Mouse (Mus musculus): Measurements from ENCODE around the gene Hk1.
A peak's percentile ranks its signal among the peaks of the same experiment; 100 is the strongest.

Hk1 gene

GRCm38 (mm10) chr10:62379808-62380207 lies at the start of gene Hk1:
Gene Hk1 (minus strand): TSS chr10:62379908.
- Histone ChIP-seq H3K27me3 (ENCODE audit: insufficient read depth, low read length) (peaks cover 23% of the 10 kb centered on the region), H3K9me3 (ENCODE audit: low read length) (no peaks in the 10 kb centered on the region), H3K4me1 (replicated peaks; ENCODE audit: low read depth, low read length) (peaks cover 4% of the 10 kb centered on the region; the same call in 1 of the 2 replicates), H3K4me3 (replicated peaks; ENCODE audit: low read length) (no peak within 1 kb of the TSS), H3K36me3 (ENCODE audit: insufficient read depth, low read length) (no peaks in the 10 kb centered on the region)
- TF ChIP-seq NANOG (IDR thresholded peaks at IDR 0.05; ENCODE audit: borderline replicate concordance, low read length) (no peak), POU5F1 (IDR thresholded peaks at IDR 0.05; ENCODE audit: borderline replicate concordance, low read length) (no peak), CTCF (conservative IDR thresholded peaks at IDR 0.05; ENCODE audit: low read length) (no peak)

- no peaks in the 10 kb centered on the region for H3K9me3 ChIP-seq (ENCODE audit: low read length)
- H3K36me3 ChIP-seq (ENCODE audit: insufficient read depth, low read length) = peaks cover 26% of the 10 kb centered on the region
- TF ChIP-seq NANOG (IDR thresholded peaks at IDR 0.05; ENCODE audit: borderline replicate concordance, low read length) = no peak
- no peak for TF ChIP-seq CTCF (conservative IDR thresholded peaks at IDR 0.05; ENCODE audit: low read length)
- TF ChIP-seq POU5F1 (IDR thresholded peaks at IDR 0.05; ENCODE audit: borderline replicate concordance, low read length) = no peak
- no peak overlapping the region for H3K4me3 ChIP-seq (replicated peaks; ENCODE audit: low read length)
- H3K27me3 ChIP-seq (ENCODE audit: insufficient read depth, low read length) = peaks cover 10% of the 10 kb centered on the region; the same call in 1 of the 2 replicates
- peaks cover 32% of the 10 kb centered on the region for H3K4me1 ChIP-seq (replicated peaks; ENCODE audit: low read depth, low read length)
Observed at GRCm38 (mm10) chr10:62425081-62425871, 45.6 kb upstream of the Hk1 start.

GRCm38 (mm10) chr10:62422255-62422654 lies 42.5 kb upstream of the Hk1 start, which contains the start of gene Hkdc1:
Gene Hkdc1 (minus strand): TSS chr10:62422491.
- peaks cover 16% of the 10 kb centered on the region; the same call in 1 of the 2 replicates for H3K27me3 ChIP-seq (ENCODE audit: insufficient read depth, low read length)

GRCm38 (mm10) chr10:62421127-62421526 lies 41.4 kb upstream of the Hk1 start:
- Histone ChIP-seq H3K36me3 (ENCODE audit: insufficient read depth, low read length) (no peaks in the 10 kb centered on the region), H3K27me3 (ENCODE audit: insufficient read depth, low read length) (peaks cover 16% of the 10 kb centered on the region; the same call in 1 of the 2 replicates), H3K4me1 (replicated peaks; ENCODE audit: low read depth, low read length) (peaks cover 7% of the 10 kb centered on the region), H3K9me3 (ENCODE audit: low read length) (no peaks in the 10 kb centered on the region), H3K4me3 (replicated peaks; ENCODE audit: low read length) (no peak overlapping the region)
- TF ChIP-seq POU5F1 (IDR thresholded peaks at IDR 0.05; ENCODE audit: borderline replicate concordance, low read length) = no peak
- TF ChIP-seq NANOG (IDR thresholded peaks at IDR 0.05; ENCODE audit: borderline replicate concordance, low read length) = no peak
- no peak for TF ChIP-seq CTCF (conservative IDR thresholded peaks at IDR 0.05; ENCODE audit: low read length)

More at GRCm38 (mm10) chr10:62422255-62422654, 42.5 kb upstream of the Hk1 start, which contains the start of gene Hkdc1:
- peaks cover 7% of the 10 kb centered on the region for H3K4me1 ChIP-seq (replicated peaks; ENCODE audit: low read depth, low read length)
- no peaks in the 10 kb centered on the region for H3K36me3 ChIP-seq (ENCODE audit: insufficient read depth, low read length)
- peak within 1 kb of the TSS; percentile 13; the same call in 1 of the 2 replicates for H3K4me3 ChIP-seq (replicated peaks; ENCODE audit: low read length)
- no peaks in the 10 kb centered on the region for H3K9me3 ChIP-seq (ENCODE audit: low read length)
- no peak for TF ChIP-seq POU5F1 (IDR thresholded peaks at IDR 0.05; ENCODE audit: borderline replicate concordance, low read length)
- TF ChIP-seq NANOG (IDR thresholded peaks at IDR 0.05; ENCODE audit: borderline replicate concordance, low read length) = no peak
- TF ChIP-seq CTCF (conservative IDR thresholded peaks at IDR 0.05; ENCODE audit: low read length) = no peak

- Histone ChIP-seq H3K9me3 (ENCODE audit: low read length) (no peaks in the 10 kb centered on the region), H3K4me1 (replicated peaks; ENCODE audit: low read depth, low read length) (peaks cover 7% of the 10 kb centered on the region), H3K27me3 (ENCODE audit: insufficient read depth, low read length) (peaks cover 16% of the 10 kb centered on the region; the same call in 1 of the 2 replicates), H3K4me3 (replicated peaks; ENCODE audit: low read length) (no peak overlapping the region), H3K36me3 (ENCODE audit: insufficient read depth, low read length) (no peaks in the 10 kb centered on the region)
- TF ChIP-seq POU5F1 (IDR thresholded peaks at IDR 0.05; ENCODE audit: borderline replicate concordance, low read length) = no peak
- TF ChIP-seq CTCF (conservative IDR thresholded peaks at IDR 0.05; ENCODE audit: low read length) = no peak
- TF ChIP-seq NANOG (IDR thresholded peaks at IDR 0.05; ENCODE audit: borderline replicate concordance, low read length) = no peak
Observed at GRCm38 (mm10) chr10:62420399-62420798, 40.7 kb upstream of the Hk1 start.

- Histone ChIP-seq H3K9me3 (ENCODE audit: low read length) (no peaks in the 10 kb centered on the region), H3K4me1 (replicated peaks; ENCODE audit: low read depth, low read length) (peaks cover 7% of the 10 kb centered on the region), H3K36me3 (ENCODE audit: insufficient read depth, low read length) (no peaks in the 10 kb centered on the region), H3K27me3 (ENCODE audit: insufficient read depth, low read length) (peaks cover 16% of the 10 kb centered on the region; the same call in 1 of the 2 replicates), H3K4me3 (replicated peaks; ENCODE audit: low read length) (no peak overlapping the region)
- TF ChIP-seq NANOG (IDR thresholded peaks at IDR 0.05; ENCODE audit: borderline replicate concordance, low read length) = no peak
- no peak for TF ChIP-seq CTCF (conservative IDR thresholded peaks at IDR 0.05; ENCODE audit: low read length)
- no peak for TF ChIP-seq POU5F1 (IDR thresholded peaks at IDR 0.05; ENCODE audit: borderline replicate concordance, low read length)
Observed at GRCm38 (mm10) chr10:62419422-62419821, 39.7 kb upstream of the Hk1 start.

- TF ChIP-seq POU5F1 (IDR thresholded peaks at IDR 0.05; ENCODE audit: borderline replicate concordance, low read length) (no peak), CTCF (conservative IDR thresholded peaks at IDR 0.05; ENCODE audit: low read length) (no peak), NANOG (IDR thresholded peaks at IDR 0.05; ENCODE audit: borderline replicate concordance, low read length) (no peak)
Observed at GRCm38 (mm10) chr10:62418831-62419356, 39.2 kb upstream of the Hk1 start.

GRCm38 (mm10) chr10:62413606-62413982 lies 33.9 kb upstream of the Hk1 start:
- Histone ChIP-seq H3K4me1 (replicated peaks; ENCODE audit: low read depth, low read length) (peaks cover 23% of the 10 kb centered on the region), H3K27me3 (ENCODE audit: insufficient read depth, low read length) (peaks cover 11% of the 10 kb centered on the region; the same call in 1 of the 2 replicates), H3K4me3 (replicated peaks; ENCODE audit: low read length) (no peak overlapping the region), H3K9me3 (ENCODE audit: low read length) (no peaks in the 10 kb centered on the region), H3K36me3 (ENCODE audit: insufficient read depth, low read length) (no peaks in the 10 kb centered on the region)
- TF ChIP-seq NANOG (IDR thresholded peaks at IDR 0.05; ENCODE audit: borderline replicate concordance, low read length) (no peak), CTCF (conservative IDR thresholded peaks at IDR 0.05; ENCODE audit: low read length) (no peak), POU5F1 (IDR thresholded peaks at IDR 0.05; ENCODE audit: borderline replicate concordance, low read length) (no peak)

More at GRCm38 (mm10) chr10:62418831-62419356, 39.2 kb upstream of the Hk1 start:
- peaks cover 7% of the 10 kb centered on the region for H3K4me1 ChIP-seq (replicated peaks; ENCODE audit: low read depth, low read length)
- H3K9me3 ChIP-seq (ENCODE audit: low read length) = no peaks in the 10 kb centered on the region
- no peaks in the 10 kb centered on the region for H3K36me3 ChIP-seq (ENCODE audit: insufficient read depth, low read length)
- no peak overlapping the region for H3K4me3 ChIP-seq (replicated peaks; ENCODE audit: low read length)
- peaks cover 16% of the 10 kb centered on the region; the same call in 1 of the 2 replicates for H3K27me3 ChIP-seq (ENCODE audit: insufficient read depth, low read length)

Measured in E14TG2a.4 (cell line).